Mouse (Mus musculus) myocyte (in vitro differentiated cells): ENCODE measurements around the gene Map3k13.

Source experiments
- CEBPB ChIP-seq: IDR thresholded peaks from 2 replicates; pipeline ENCODE4 v1.6.1; 2011; ENCODE audit warnings: mild to moderate bottlenecking, moderate library complexity; ENCODE audit not compliant: poor library complexity, insufficient read depth, severe bottlenecking
- E2F4 ChIP-seq: IDR thresholded peaks from one replicate; pipeline ENCODE4 v1.6.1; 2011; ENCODE audit warnings: mild to moderate bottlenecking, control low read depth, moderate library complexity; ENCODE audit not compliant: insufficient read depth
- MAX ChIP-seq: IDR thresholded peaks from one replicate; pipeline ENCODE4 v1.6.1; 2011; ENCODE audit warnings: low read depth, mild to moderate bottlenecking, control low read depth
- MYOD1 ChIP-seq, 3 experiments: IDR thresholded peaks; one replicate each; pipeline ENCODE4 v1.6.1; 2011; ENCODE audit warnings: control low read depth in 2 of 3, low read depth in 2 of 3, mild to moderate bottlenecking in 2 of 3, moderate library complexity in 1 of 3; ENCODE audit not compliant: insufficient read length in 2 of 3, control insufficient read depth in 1 of 3
- MYOG ChIP-seq, 3 experiments: IDR thresholded peaks; one replicate each; pipeline ENCODE4 v1.6.1; 2011; ENCODE audit warnings: control low read depth in 2 of 3, low read depth in 2 of 3, mild to moderate bottlenecking in 2 of 3; ENCODE audit not compliant: insufficient read length in 2 of 3, control insufficient read depth in 1 of 3, insufficient read depth in 1 of 3
- POLR2A ChIP-seq: IDR thresholded peaks from one replicate; pipeline ENCODE4 v1.6.1; 2011; ENCODE audit warnings: low read depth, mild to moderate bottlenecking, control low read depth, moderate library complexity; ENCODE audit not compliant: insufficient read length
- POLR2AphosphoS2 ChIP-seq: IDR thresholded peaks from one replicate; pipeline ENCODE4 v1.6.1; 2011; ENCODE audit warnings: low read depth, control low read depth; ENCODE audit not compliant: insufficient read length
- REST ChIP-seq: IDR thresholded peaks from one replicate; pipeline ENCODE4 v1.6.1; 2011; ENCODE audit warnings: mild to moderate bottlenecking, control low read depth, moderate library complexity; ENCODE audit not compliant: insufficient read depth, insufficient read length
- SRF ChIP-seq: IDR thresholded peaks from one replicate; pipeline ENCODE4 v1.6.1; 2011; ENCODE audit warnings: low read depth; ENCODE audit not compliant: control insufficient read depth, insufficient read length
- TCF12 ChIP-seq: IDR thresholded peaks from one replicate; pipeline ENCODE4 v1.6.1; 2011; ENCODE audit warnings: mild to moderate bottlenecking, control low read depth; ENCODE audit not compliant: poor library complexity, insufficient read depth, severe bottlenecking
- USF1 ChIP-seq: IDR thresholded peaks from one replicate; pipeline ENCODE4 v1.6.1; 2011; ENCODE audit warnings: low read depth, mild to moderate bottlenecking, control low read depth, moderate library complexity

GRCm38 (mm10) chr16:21794697-21795045, 525 bp downstream of the Map3k13 start:
- TF ChIP-seq POLR2A (no peak), MAX (no peak), E2F4 (no peak), USF1 (no peak), MYOD1 (IDR thresholded peaks at IDR 0.05; ENCODE audit: control insufficient read depth in 1 of 3, insufficient read length in 2 of 3, low read depth in 2 of 3) (no peak), CEBPB (no peak), POLR2AphosphoS2 (no peak), REST (no peak), TCF12 (no peak), SRF (no peak), MYOG (IDR thresholded peaks at IDR 0.05; ENCODE audit: control insufficient read depth in 1 of 3, insufficient read depth in 1 of 3, insufficient read length in 2 of 3, low read depth in 2 of 3) (no peak)
